Mouse (Mus musculus) forebrain, embryonic 16.5 days (tissue): ENCODE measurements around the gene Matn1. TPM values are rescaled to one million over a fixed set of nuclear protein-coding genes. Genes with fewer than 3 reads are reported as not detected.
A peak's percentile ranks its signal among the peaks of the same experiment; 100 is the strongest.

Source experiments
- ATAC-seq: fragments of 200-750 bp; cut with Nextera tagmentation; 2 replicates; pipeline ENCODE4 v1.8.0; 2017; ENCODE audit warnings: mild to moderate bottlenecking, moderate library complexity
- H3K27ac ChIP-seq: fragments of 300-500 bp; sonication (generic); 2 replicates; pipeline ENCODE4 v1.5.1; 2014; ENCODE audit warnings: low read length, control low read depth
- H3K27me3 ChIP-seq: fragments of 300-500 bp; sonication (generic); replicated peaks from 2 replicates; pipeline ENCODE4 v1.6.1; 2014; ENCODE audit warnings: low read length; ENCODE audit not compliant: control insufficient read depth, insufficient read depth
- H3K36me3 ChIP-seq: fragments of 300-500 bp; sonication (generic); 2 replicates; pipeline ENCODE4 v1.6.1; 2014; ENCODE audit not compliant: control insufficient read depth, insufficient read depth
- H3K4me1 ChIP-seq: fragments of 300-500 bp; sonication (generic); replicated peaks from 2 replicates; pipeline ENCODE4 v1.6.1; 2014; ENCODE audit warnings: low read length; ENCODE audit not compliant: control insufficient read depth, insufficient read depth
- H3K4me2 ChIP-seq: fragments of 300-500 bp; sonication (generic); 2 replicates; pipeline ENCODE4 v1.6.1; 2014; ENCODE audit warnings: mild to moderate bottlenecking, low read length, control low read depth
- H3K4me3 ChIP-seq: fragments of 300-500 bp; sonication (generic); replicated peaks from 2 replicates; pipeline ENCODE4 v1.5.1; 2014; ENCODE audit warnings: mild to moderate bottlenecking, low read length, control low read depth
- H3K9ac ChIP-seq: fragments of 300-500 bp; sonication (generic); replicated peaks from 2 replicates; pipeline ENCODE4 v1.6.1; 2014; ENCODE audit warnings: low read depth, low read length, control low read depth
- H3K9me3 ChIP-seq: fragments of 300-500 bp; sonication (generic); 2 replicates; pipeline ENCODE4 v1.6.1; 2016; ENCODE audit warnings: low read length; ENCODE audit not compliant: control insufficient read depth
- WGBS: fragments of 180-500 bp; shearing (Covaris S2); extraction: QIAGEN DNeasy Blood & Tissue Kit; methylation state at CpG from one replicate; pipeline ENCODE4 v1.1.7; 2014; 5-methylcytosine and 5-hydroxymethylcytosine counted together
- polyA plus RNA-seq: library from polyadenylated mRNA; unstranded; fragments of >200 nt; fragmentation: Nextera tagmentation; extraction: Ambion mirVana; gene quantifications from 2 replicates; pipeline ENCODE4 v1.2.1, GENCODE M21; 2015

The Matn1 gene
- polyA plus RNA-seq, 1 experiment from 2014 or later: not detected

- no peak overlapping the region for H3K9ac ChIP-seq
- H3K27ac ChIP-seq: no peak overlapping the region
- no peaks in the 10 kb centered on the region for H3K9me3 ChIP-seq
- 31% methylated on average over 9 of the region's 9 CpGs for WGBS
- H3K4me1 ChIP-seq: peaks cover 7% of the 10 kb centered on the region; the same call in 1 of the 2 replicates
- H3K4me2 ChIP-seq: no peak overlapping the region
- H3K36me3 ChIP-seq: no peaks in the 10 kb centered on the region
- H3K27me3 ChIP-seq: no peaks in the 10 kb centered on the region
- H3K4me3 ChIP-seq: no peak overlapping the region
- peak; percentile 83 for ATAC-seq
Measured at GRCm38 (mm10) chr4:130960118-130960734, 16.0 kb downstream of the Matn1 start.

GRCm38 (mm10) chr4:130971278-130971677 is 27.1 kb downstream of the Matn1 start:
- 95% methylated on average over 1 of the region's 1 CpGs for whole genome bisulfite sequencing
- no peak for ATAC-seq
- Histone ChIP-seq H3K27ac (no peak overlapping the region), H3K9me3 (peaks cover 2% of the 10 kb centered on the region; the same call in 1 of the 2 replicates), H3K27me3 (no peaks in the 10 kb centered on the region), H3K9ac (no peak overlapping the region), H3K4me2 (no peak overlapping the region), H3K36me3 (no peaks in the 10 kb centered on the region), H3K4me1 (peaks cover 29% of the 10 kb centered on the region), H3K4me3 (no peak overlapping the region)

GRCm38 (mm10) chr4:130972421-130972829 is 28.2 kb downstream of the Matn1 start:
- Histone ChIP-seq H3K4me3 (no peak overlapping the region), H3K36me3 (no peaks in the 10 kb centered on the region), H3K4me1 (peaks cover 29% of the 10 kb centered on the region), H3K27ac (peak overlapping the region; percentile 84), H3K27me3 (no peaks in the 10 kb centered on the region), H3K4me2 (no peak overlapping the region), H3K9ac (no peak overlapping the region), H3K9me3 (peaks cover 2% of the 10 kb centered on the region; the same call in 1 of the 2 replicates)
- 37% methylated on average over 5 of the region's 5 CpGs for WGBS
- ATAC-seq: peak; percentile 67

DNA sequence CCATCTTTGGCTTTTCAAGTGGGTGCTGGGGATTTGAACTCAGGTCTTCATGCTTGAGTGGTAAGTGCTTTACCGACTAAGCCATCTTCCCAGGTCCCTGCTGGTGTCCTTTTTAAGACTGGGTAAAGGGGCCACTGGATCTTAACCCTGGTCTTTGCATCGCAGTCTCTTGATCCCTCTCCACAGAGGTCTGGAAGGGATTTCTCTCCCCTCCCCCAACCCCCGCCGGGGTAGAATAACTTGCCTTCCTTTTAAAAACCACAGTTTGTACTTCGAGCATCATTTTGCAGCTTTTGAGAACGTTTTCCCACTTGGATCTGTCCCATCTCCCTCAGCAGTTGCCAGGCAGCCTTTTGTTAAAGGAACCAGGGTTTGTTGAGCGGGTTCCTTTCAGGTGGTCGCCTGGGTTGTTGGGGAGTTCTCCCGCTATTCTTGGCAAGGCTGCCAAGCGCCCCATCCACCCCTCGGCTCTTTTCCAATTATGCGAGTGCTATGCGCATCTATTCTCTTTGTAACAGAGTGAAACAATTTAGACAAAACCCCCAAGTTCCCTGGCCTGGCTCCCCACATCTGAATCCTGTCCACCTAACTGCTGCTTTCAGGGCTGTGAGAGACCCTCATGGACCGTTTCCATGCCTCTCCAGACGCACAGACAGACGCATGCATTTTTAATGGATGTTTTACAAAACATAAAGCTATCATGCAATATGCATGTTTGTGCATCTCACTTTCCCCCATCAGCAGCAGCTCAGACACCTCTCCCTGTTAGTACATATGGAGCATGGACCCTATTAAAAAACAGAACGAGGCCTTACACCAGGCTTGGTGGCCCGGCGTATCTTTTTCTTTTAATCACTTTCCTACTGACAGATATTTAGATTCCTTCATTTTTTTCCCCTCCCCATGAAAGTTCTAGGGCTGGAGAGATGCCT is 29.4 kb downstream of the Matn1 start:
- no peak overlapping the region for H3K4me2 ChIP-seq
- peaks cover 29% of the 10 kb centered on the region for H3K4me1 ChIP-seq
- peaks cover 2% of the 10 kb centered on the region; the same call in 1 of the 2 replicates for H3K9me3 ChIP-seq
- ATAC-seq: peak; percentile 81
- no peaks in the 10 kb centered on the region for H3K27me3 ChIP-seq
- H3K36me3 ChIP-seq: no peaks in the 10 kb centered on the region
- peak overlapping the region; percentile 84 for H3K27ac ChIP-seq
- 11% methylated on average over 19 of the region's 19 CpGs for WGBS
- no peak overlapping the region for H3K9ac ChIP-seq
- no peak overlapping the region for H3K4me3 ChIP-seq

GRCm38 (mm10) chr4:130978981-130979380 is 34.8 kb downstream of the Matn1 start:
- 84% methylated on average over 3 of the region's 3 CpGs for WGBS
- no peak for ATAC-seq
- no peak overlapping the region for H3K27ac ChIP-seq
- H3K27me3 ChIP-seq: no peaks in the 10 kb centered on the region
- H3K36me3 ChIP-seq: no peaks in the 10 kb centered on the region
- H3K4me2 ChIP-seq: no peak overlapping the region
- no peaks in the 10 kb centered on the region for H3K9me3 ChIP-seq
- H3K4me3 ChIP-seq: no peak overlapping the region
- no peak overlapping the region for H3K9ac ChIP-seq
- H3K4me1 ChIP-seq: peaks cover 8% of the 10 kb centered on the region

DNA sequence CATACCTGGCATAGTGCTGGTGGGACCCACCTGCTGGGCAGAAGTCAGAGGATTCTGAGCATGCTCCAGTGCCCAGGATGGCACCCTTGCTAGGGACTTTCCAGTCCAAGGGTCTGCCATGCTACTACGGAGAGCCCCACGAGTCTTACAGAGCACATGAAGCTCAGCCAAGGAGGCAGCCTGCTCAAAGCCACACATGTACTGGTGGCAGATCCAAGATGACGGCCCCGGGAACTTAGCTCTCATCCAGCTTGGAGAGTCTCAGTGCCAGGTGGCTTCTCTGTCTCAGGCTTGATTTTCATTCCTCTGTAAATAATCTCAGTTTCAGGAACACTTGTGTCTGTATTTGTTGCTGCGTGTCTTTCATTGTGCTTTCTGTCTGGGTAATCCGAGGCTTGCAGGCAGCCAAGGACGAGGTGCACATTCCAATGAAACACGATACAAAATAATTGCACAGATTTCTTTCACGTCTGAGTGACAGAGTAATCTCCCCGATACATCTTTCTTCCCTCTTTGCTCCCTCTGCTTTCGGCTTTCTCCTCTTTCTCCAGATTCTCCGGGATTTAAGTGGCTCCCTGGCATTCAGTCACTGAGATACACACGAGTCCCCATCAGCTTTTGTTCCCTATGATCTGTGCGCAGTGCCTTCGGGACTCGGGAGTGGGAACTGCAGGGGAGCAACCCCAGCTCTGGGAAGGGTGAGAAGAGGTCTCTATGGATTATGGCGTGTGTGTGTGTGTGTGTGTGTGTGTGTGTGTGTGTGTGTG is 40.4 kb downstream of the Matn1 start:
- peak; percentile 83 for ATAC-seq
- H3K27me3 ChIP-seq: no peaks in the 10 kb centered on the region
- H3K4me2 ChIP-seq: peak overlapping the region; percentile 32
- WGBS: 10% methylated on average over 17 of the region's 17 CpGs
- peak overlapping the region; percentile 72 for H3K27ac ChIP-seq
- H3K4me1 ChIP-seq: peaks cover 22% of the 10 kb centered on the region
- no peaks in the 10 kb centered on the region for H3K36me3 ChIP-seq
- H3K9me3 ChIP-seq: no peaks in the 10 kb centered on the region
- H3K4me3 ChIP-seq: no peak overlapping the region
- H3K9ac ChIP-seq: peak overlapping the region; percentile 27; the same call in 1 of the 2 replicates

DNA sequence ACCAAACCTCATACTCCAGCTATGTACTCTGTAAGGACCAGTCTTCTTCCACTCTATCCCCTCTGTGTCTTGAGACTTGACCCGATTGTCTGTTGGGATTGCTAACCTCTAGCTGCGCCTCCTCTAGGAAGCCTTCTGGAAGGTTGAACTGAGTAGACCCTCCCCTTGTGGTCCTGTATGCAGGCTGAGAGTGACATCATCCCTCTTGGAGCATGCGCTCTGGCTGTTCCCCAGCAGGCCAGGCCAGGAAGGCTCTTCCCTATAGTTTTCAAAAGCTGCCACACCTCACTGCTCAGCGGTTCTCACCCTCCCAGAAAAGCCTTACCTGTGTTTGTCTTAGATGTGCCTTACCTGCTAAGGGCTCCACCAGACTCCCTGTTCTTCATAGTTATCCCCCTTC is 42.9 kb downstream of the Matn1 start:
- H3K9ac ChIP-seq: no peak overlapping the region
- H3K4me1 ChIP-seq: peaks cover 24% of the 10 kb centered on the region
- no peak for ATAC-seq
- H3K4me2 ChIP-seq: no peak overlapping the region
- no peaks in the 10 kb centered on the region for H3K27me3 ChIP-seq
- no peak overlapping the region for H3K27ac ChIP-seq
- 95% methylated on average over 4 of the region's 4 CpGs for WGBS
- no peaks in the 10 kb centered on the region for H3K9me3 ChIP-seq
- no peak overlapping the region for H3K4me3 ChIP-seq
- H3K36me3 ChIP-seq: no peaks in the 10 kb centered on the region

DNA sequence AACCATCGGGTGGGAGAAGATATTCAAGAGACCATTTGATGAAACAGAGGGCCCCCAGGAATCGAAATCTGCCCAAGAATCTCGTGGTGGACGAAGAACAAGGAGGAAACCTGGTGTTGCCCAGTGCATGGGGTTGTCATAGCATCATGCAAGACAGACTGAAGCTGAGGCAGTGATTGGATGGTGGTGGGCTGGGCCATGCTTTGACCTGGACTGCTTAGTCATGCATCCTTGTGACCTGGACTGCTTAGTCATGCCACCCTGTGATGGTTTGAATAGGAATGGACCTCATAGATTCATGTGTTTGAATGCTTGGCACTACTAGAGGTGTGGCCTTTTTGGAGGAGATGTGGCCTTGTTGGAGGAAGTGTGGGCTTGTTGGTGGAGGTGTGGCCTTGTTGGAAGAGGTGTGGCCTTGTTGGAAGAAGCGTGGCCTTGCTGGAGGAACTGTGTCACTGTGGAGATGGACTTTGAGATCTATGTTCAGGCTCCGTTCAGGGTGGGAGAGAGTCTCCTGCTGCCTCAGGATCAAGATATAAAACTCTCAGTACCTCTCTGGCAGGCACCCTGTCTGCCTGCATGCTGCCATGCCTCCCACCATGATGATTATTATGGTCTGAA is 44.1 kb downstream of the Matn1 start:
- Histone ChIP-seq H3K4me3 (no peak overlapping the region), H3K36me3 (no peaks in the 10 kb centered on the region), H3K9ac (no peak overlapping the region), H3K9me3 (no peaks in the 10 kb centered on the region), H3K4me2 (no peak overlapping the region), H3K27me3 (no peaks in the 10 kb centered on the region), H3K4me1 (peaks cover 24% of the 10 kb centered on the region), H3K27ac (no peak overlapping the region)
- 94% methylated on average over 6 of the region's 6 CpGs for WGBS
- ATAC-seq: no peak
